Mouse (Mus musculus): Measurements from ENCODE around the gene Mettl16. TPM values are rescaled to one million over a fixed set of nuclear protein-coding genes. Genes with fewer than 3 reads are reported as not detected.

Mettl16 gene
- total RNA-seq, 2 experiments from 2014 or later, result 19.3 to 21.3 TPM

GRCm38 (mm10) chr11:74831606-74832451, 61.2 kb downstream of the Mettl16 start:
- peak; percentile 100 for DNase-seq

- peak; percentile 83 for DNase-seq
Measured at GRCm38 (mm10) chr11:74832503-74833143, 62.0 kb downstream of the Mettl16 start.

- peak; percentile 77 for DNase-seq
Measured at GRCm38 (mm10) chr11:74833536-74834358, 63.1 kb downstream of the Mettl16 start.

GRCm38 (mm10) chr11:74834359-74834638, 63.7 kb downstream of the Mettl16 start:
- DNase-seq, result no peak

- DNase-seq, result no peak
Measured at GRCm38 (mm10) chr11:74834650-74835277, 64.1 kb downstream of the Mettl16 start.

GRCm38 (mm10) chr11:74835593-74836224, 65.1 kb downstream of the Mettl16 start:
- DNase-seq, result no peak

- no peak for DNase-seq
Measured at GRCm38 (mm10) chr11:74836225-74837055, 65.8 kb downstream of the Mettl16 start.

GRCm38 (mm10) chr11:74837056-74837693, 66.5 kb downstream of the Mettl16 start:
- DNase-seq, result no peak

- DNase-seq, result peak; percentile 96
Measured at GRCm38 (mm10) chr11:74837694-74838431, 67.2 kb downstream of the Mettl16 start.

GRCm38 (mm10) chr11:74838441-74838840, 67.8 kb downstream of the Mettl16 start:
- peak; percentile 96 for DNase-seq

GRCm38 (mm10) chr11:74838971-74839370, 68.3 kb downstream of the Mettl16 start:
- peak; percentile 67 for DNase-seq

- no peak for DNase-seq
Measured at GRCm38 (mm10) chr11:74839860-74840715, 69.5 kb downstream of the Mettl16 start.

GRCm38 (mm10) chr11:74840739-74841138, 70.1 kb downstream of the Mettl16 start:
- no peak for DNase-seq

- DNase-seq, result peak; percentile 62
Measured at GRCm38 (mm10) chr11:74841366-74841765, 70.7 kb downstream of the Mettl16 start.

- no peak for DNase-seq
Measured at GRCm38 (mm10) chr11:74842045-74842444, 71.4 kb downstream of the Mettl16 start.

- DNase-seq, result no peak
Measured at GRCm38 (mm10) chr11:74842656-74843434, 72.2 kb downstream of the Mettl16 start.

- no peak for DNase-seq
Measured at GRCm38 (mm10) chr11:74843435-74843714, 72.7 kb downstream of the Mettl16 start.

- DNase-seq, result no peak
Measured at GRCm38 (mm10) chr11:74843761-74844160, 73.1 kb downstream of the Mettl16 start.
